Mouse (Mus musculus): Measurements from ENCODE around the gene Zfp185.
A peak's percentile ranks its signal among the peaks of the same experiment; 100 is the strongest.

- TF ChIP-seq CTCF (IDR thresholded peaks at IDR 0.05; ENCODE audit: low read depth) = peak; percentile 61
- TF ChIP-seq EP300 (IDR thresholded peaks at IDR 0.05; ENCODE audit: low read depth) = no peak
Observed at GRCm38 (mm10) chrX:72992291-72992919, 5.3 kb downstream of the Zfp185 start.
